Mouse (Mus musculus) heart, embryonic 15.5 days (tissue): Measurements from ENCODE around the gene 1700029I15Rik. TPM values are rescaled to one million over a fixed set of nuclear protein-coding genes. Genes with fewer than 3 reads are reported as not detected.

ENCODE experiments used
- ATAC-seq: fragments of 200-750 bp; cut with Nextera tagmentation; replicated peaks from 2 replicates; pipeline ENCODE4 v1.8.0; 2017; ENCODE audit warnings: low read depth, moderate TSS enrichment; ENCODE audit not compliant: insufficient number of reproducible peaks, insufficient read depth, low FRiP score
- H3K27ac ChIP-seq: fragments of 300-500 bp; sonication (generic); 2 replicates; pipeline ENCODE4 v1.5.1; 2015; ENCODE audit warnings: mild to moderate bottlenecking, inconsistent platforms
- H3K27me3 ChIP-seq: fragments of 300-500 bp; sonication (generic); 2 replicates; pipeline ENCODE4 v1.6.1; 2015; ENCODE audit warnings: inconsistent platforms
- H3K36me3 ChIP-seq: fragments of 300-500 bp; sonication (generic); 2 replicates; pipeline ENCODE4 v1.6.1; 2015; ENCODE audit warnings: mild to moderate bottlenecking, inconsistent platforms
- H3K4me1 ChIP-seq: fragments of 300-500 bp; sonication (generic); replicated peaks from 2 replicates; pipeline ENCODE4 v1.6.1; 2015; ENCODE audit warnings: inconsistent platforms
- H3K4me2 ChIP-seq: fragments of 300-500 bp; sonication (generic); 2 replicates; pipeline ENCODE4 v1.6.1; 2015; ENCODE audit warnings: inconsistent platforms, mild to moderate bottlenecking, moderate library complexity
- H3K4me3 ChIP-seq: fragments of 300-500 bp; sonication (generic); 2 replicates; pipeline ENCODE4 v1.5.1; 2015; ENCODE audit warnings: mild to moderate bottlenecking, inconsistent platforms
- H3K9ac ChIP-seq: fragments of 300-500 bp; sonication (generic); 2 replicates; pipeline ENCODE4 v1.6.1; 2015; ENCODE audit warnings: mild to moderate bottlenecking, inconsistent platforms
- H3K9me3 ChIP-seq: fragments of 300-500 bp; sonication (generic); replicated peaks from 2 replicates; pipeline ENCODE4 v1.6.1; 2016; ENCODE audit warnings: inconsistent platforms
- WGBS: fragments of 180-500 bp; shearing (Covaris S2); methylation state at CpG from one replicate; pipeline ENCODE4 v1.1.7; 2015; ENCODE audit warnings: mixed read lengths; 5-methylcytosine and 5-hydroxymethylcytosine counted together
- polyA plus RNA-seq: library from polyadenylated mRNA; unstranded; fragments of >200 nt; fragmentation: Nextera tagmentation; extraction: Ambion mirVana; gene quantifications from 2 replicates; pipeline ENCODE4 v1.2.1, GENCODE M21; 2015

The 1700029I15Rik gene
- polyA plus RNA-seq, 1 experiment from 2014 or later: 1.2 TPM

- no peaks in the 10 kb centered on the region for H3K9me3 ChIP-seq
- peaks cover 28% of the 10 kb centered on the region for H3K27me3 ChIP-seq
- WGBS: 85% methylated on average over 30 of the region's 30 CpGs
- no peak overlapping the region for H3K27ac ChIP-seq
- no peak overlapping the region for H3K4me2 ChIP-seq
- H3K9ac ChIP-seq: no peak overlapping the region
- peaks cover 31% of the 10 kb centered on the region for H3K4me1 ChIP-seq
- no peak for ATAC-seq
- no peaks in the 10 kb centered on the region for H3K36me3 ChIP-seq
- H3K4me3 ChIP-seq: no peak overlapping the region
Measured at GRCm38 (mm10) chr2:92386821-92387570, 4.7 kb downstream of the 1700029I15Rik start.

DNA sequence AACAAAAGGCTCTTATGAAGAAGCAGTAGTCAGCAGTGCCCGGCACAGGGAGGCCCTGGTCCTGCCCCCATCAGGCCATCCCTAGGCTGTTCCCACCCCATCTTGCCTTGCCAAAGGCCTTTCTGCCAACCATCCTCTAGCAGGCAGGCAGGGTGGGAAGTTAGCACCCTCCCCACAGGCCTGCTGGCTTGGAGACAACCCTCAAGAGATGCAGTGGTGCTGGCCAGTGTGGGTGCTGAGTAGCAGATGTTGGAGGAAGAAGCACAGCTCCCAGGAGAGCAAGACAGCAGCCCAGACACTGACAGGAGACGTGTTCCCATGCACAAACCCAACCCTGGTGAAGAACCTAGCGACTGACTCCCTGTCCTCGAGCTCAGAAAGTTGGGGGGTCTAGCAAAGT is 5.3 kb downstream of the 1700029I15Rik start:
- no peaks in the 10 kb centered on the region for H3K9me3 ChIP-seq
- H3K4me3 ChIP-seq: no peak overlapping the region
- ATAC-seq: no peak
- H3K9ac ChIP-seq: no peak overlapping the region
- H3K27ac ChIP-seq: no peak overlapping the region
- no peak overlapping the region for H3K4me2 ChIP-seq
- H3K27me3 ChIP-seq: peaks cover 34% of the 10 kb centered on the region
- 82% methylated on average over 4 of the region's 4 CpGs for WGBS
- no peaks in the 10 kb centered on the region for H3K36me3 ChIP-seq
- H3K4me1 ChIP-seq: peaks cover 37% of the 10 kb centered on the region

GRCm38 (mm10) chr2:92388081-92388517 is 5.8 kb downstream of the 1700029I15Rik start:
- WGBS: 49% methylated on average over 3 of the region's 3 CpGs
- no peak for ATAC-seq
- peak overlapping the region; percentile 92 for H3K4me2 ChIP-seq
- peak overlapping the region; percentile 59; the same call in 1 of the 2 replicates for H3K4me3 ChIP-seq
- no peaks in the 10 kb centered on the region for H3K9me3 ChIP-seq
- H3K9ac ChIP-seq: no peak overlapping the region
- H3K27me3 ChIP-seq: peaks cover 39% of the 10 kb centered on the region
- peaks cover 38% of the 10 kb centered on the region for H3K4me1 ChIP-seq
- H3K27ac ChIP-seq: no peak overlapping the region
- H3K36me3 ChIP-seq: no peaks in the 10 kb centered on the region

DNA sequence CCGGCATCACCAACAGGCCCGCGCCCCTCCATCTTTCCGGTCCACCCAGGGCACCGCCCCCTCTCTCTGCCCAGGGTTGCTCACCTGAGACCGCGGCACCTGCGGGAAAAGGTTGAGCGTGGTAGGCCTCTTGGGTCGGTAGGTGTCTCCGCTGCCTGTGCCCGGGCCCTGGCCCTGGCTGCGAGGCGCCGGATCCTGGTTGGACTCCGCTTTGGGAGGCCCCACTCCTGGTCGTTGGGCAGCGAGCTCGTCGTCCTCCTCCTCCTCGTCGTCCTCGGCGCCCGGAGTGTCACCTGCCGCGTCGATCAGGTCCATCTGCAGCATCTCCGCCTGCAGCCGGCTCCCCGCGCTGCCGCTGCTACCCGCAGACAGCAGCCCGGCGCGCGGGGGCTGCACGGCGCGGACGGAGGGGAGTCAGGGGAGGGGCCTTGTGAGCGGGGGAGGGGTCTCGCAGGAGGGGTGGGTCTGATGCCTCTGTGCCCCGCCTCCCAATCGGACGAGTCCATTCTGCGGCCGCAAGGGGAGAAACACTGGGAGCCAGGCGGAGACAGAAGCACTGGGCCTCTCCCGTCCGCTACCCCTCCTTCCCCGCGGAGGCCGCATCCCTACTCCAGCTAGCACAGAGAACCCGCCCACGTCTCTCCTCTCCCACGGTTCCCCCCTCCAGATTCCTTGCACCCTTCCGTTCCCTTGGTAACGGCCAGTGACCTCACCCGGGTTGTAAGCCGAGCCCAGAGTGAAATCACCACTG is 6.7 kb downstream of the 1700029I15Rik start:
- ATAC-seq: peak; percentile 77
- peaks cover 38% of the 10 kb centered on the region for H3K4me1 ChIP-seq
- peak overlapping the region; percentile 59 for H3K4me3 ChIP-seq
- peak overlapping the region; percentile 92 for H3K4me2 ChIP-seq
- 2% methylated on average over 57 of the region's 62 CpGs for WGBS
- H3K27me3 ChIP-seq: peaks cover 48% of the 10 kb centered on the region
- no peaks in the 10 kb centered on the region for H3K36me3 ChIP-seq
- H3K9me3 ChIP-seq: no peaks in the 10 kb centered on the region
- H3K9ac ChIP-seq: peak overlapping the region; percentile 53
- 0 out of 2 replicates have a peak overlapping the region, but pooled peaks have one; percentile 26 for H3K27ac ChIP-seq

- no peak overlapping the region for H3K27ac ChIP-seq
- ATAC-seq: no peak
- H3K4me2 ChIP-seq: peak overlapping the region; percentile 92
- peaks cover 38% of the 10 kb centered on the region for H3K4me1 ChIP-seq
- H3K36me3 ChIP-seq: no peaks in the 10 kb centered on the region
- 10% methylated on average over 10 of the region's 10 CpGs for WGBS
- peaks cover 53% of the 10 kb centered on the region for H3K27me3 ChIP-seq
- H3K4me3 ChIP-seq: peak overlapping the region; percentile 59
- no peaks in the 10 kb centered on the region for H3K9me3 ChIP-seq
- peak overlapping the region; percentile 53; the same call in 1 of the 2 replicates for H3K9ac ChIP-seq
Measured at GRCm38 (mm10) chr2:92389645-92390044, 7.3 kb downstream of the 1700029I15Rik start.

DNA sequence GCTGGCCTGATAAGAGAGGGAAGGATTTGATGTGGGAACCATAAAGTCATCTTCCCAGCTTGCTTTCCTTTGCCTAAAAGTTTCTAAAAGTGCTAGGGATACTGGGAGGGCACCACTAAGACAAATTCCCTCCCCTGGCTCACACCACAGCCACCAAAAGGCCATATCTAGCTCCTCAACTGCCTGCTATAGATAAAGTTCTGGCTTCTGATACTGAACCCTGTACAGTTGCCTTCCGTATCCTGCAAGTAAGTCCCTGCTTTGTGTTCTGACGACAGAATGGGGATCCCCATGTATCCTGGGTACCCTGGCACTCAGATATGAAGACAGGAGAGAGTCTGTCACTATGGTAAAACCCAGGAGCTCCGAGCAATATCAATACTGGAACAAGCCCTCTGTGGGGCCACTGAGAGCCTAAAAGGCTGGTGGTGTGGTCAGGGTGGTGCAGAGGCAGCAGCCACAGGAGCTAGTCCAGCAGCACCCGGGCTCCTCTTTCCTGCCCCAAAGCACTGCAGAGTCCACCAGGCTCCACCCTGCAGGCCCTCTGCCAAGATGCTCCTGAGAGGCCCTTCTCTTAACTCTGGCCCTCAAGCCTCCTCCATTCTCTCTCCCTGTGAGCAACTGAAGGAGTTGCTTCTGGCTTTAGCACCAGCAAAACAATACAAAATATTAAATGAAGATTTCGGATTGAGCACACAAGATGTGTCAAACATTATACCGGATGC is 8.0 kb downstream of the 1700029I15Rik start:
- Histone ChIP-seq H3K9me3 (no peaks in the 10 kb centered on the region), H3K4me2 (no peak overlapping the region), H3K4me3 (no peak overlapping the region), H3K27me3 (peaks cover 59% of the 10 kb centered on the region), H3K4me1 (peaks cover 38% of the 10 kb centered on the region), H3K27ac (no peak overlapping the region), H3K36me3 (no peaks in the 10 kb centered on the region), H3K9ac (no peak overlapping the region)
- 65% methylated on average over 6 of the region's 6 CpGs for WGBS
- ATAC-seq: no peak

GRCm38 (mm10) chr2:92391116-92391515 is 8.8 kb downstream of the 1700029I15Rik start:
- Histone ChIP-seq H3K4me3 (no peak overlapping the region), H3K27ac (no peak overlapping the region), H3K36me3 (no peaks in the 10 kb centered on the region), H3K27me3 (peaks cover 64% of the 10 kb centered on the region), H3K9me3 (no peaks in the 10 kb centered on the region), H3K9ac (no peak overlapping the region), H3K4me2 (no peak overlapping the region), H3K4me1 (peaks cover 38% of the 10 kb centered on the region)
- no peak for ATAC-seq
- 81% methylated on average over 8 of the region's 8 CpGs for whole genome bisulfite sequencing

DNA sequence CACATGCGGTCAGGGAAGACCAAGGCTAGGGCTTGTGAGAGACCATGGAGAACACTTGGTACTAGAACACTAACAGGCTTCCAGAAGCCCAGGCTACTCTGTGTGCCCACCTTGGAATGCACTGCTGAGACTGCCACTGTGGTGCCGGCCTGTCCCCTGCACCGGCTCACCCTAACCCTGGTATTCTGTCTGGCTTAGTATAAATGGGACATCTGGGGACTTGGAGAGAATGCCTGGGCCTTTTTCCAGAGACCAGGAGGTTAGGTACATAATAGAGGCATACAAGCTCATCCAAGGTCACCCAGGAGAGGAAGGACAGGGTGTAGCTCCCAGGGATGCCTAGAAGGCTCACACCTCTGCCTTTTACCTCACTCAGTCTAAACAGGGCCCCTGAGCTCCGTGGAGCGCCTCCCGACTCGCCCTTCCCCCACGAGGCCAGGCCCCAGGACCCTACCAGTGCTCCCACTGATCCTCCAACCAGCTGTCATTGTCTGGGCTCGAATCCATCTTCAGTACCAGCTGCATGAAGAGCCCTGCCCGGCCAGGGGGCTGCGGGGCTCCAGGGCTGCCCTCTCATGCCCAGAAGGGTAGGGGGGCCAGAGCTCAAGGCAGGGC is 9.5 kb downstream of the 1700029I15Rik start:
- Histone ChIP-seq H3K27me3 (peaks cover 69% of the 10 kb centered on the region), H3K4me3 (peak overlapping the region; percentile 33), H3K27ac (no peak overlapping the region), H3K4me1 (peaks cover 38% of the 10 kb centered on the region), H3K4me2 (peak overlapping the region; percentile 51), H3K36me3 (no peaks in the 10 kb centered on the region), H3K9ac (peak overlapping the region; percentile 22), H3K9me3 (no peaks in the 10 kb centered on the region)
- 28% methylated on average over 11 of the region's 11 CpGs for whole genome bisulfite sequencing
- no peak for ATAC-seq

GRCm38 (mm10) chr2:92392318-92393264 is 10.3 kb downstream of the 1700029I15Rik start:
- peaks cover 38% of the 10 kb centered on the region for H3K4me1 ChIP-seq
- whole genome bisulfite sequencing: 7% methylated on average over 26 of the region's 26 CpGs
- H3K27me3 ChIP-seq: peaks cover 67% of the 10 kb centered on the region
- peak overlapping the region; percentile 22 for H3K9ac ChIP-seq
- H3K4me3 ChIP-seq: peak overlapping the region; percentile 33
- no peaks in the 10 kb centered on the region for H3K9me3 ChIP-seq
- ATAC-seq: no peak
- H3K4me2 ChIP-seq: peak overlapping the region; percentile 51
- H3K27ac ChIP-seq: no peak overlapping the region
- H3K36me3 ChIP-seq: no peaks in the 10 kb centered on the region

DNA sequence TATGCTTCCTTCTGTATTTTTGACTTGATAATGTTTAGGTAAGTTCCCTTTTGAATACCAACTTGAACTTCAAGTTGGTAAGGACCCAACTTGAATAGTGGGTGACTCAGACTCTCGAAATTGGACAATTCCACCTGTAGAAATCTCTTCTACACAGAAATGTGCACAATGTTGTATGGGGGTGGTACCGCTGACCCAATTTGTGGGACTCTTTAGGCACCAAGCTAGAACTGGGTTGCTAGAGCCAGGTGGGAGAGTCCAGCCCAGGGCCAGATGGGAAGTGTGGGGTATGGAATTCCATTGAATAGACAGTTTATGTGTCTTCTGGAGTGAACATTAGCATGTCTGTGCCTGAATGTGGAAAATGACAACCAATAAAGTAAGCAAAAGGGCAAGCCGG is 13.2 kb downstream of the 1700029I15Rik start:
- Histone ChIP-seq H3K4me2 (no peak overlapping the region), H3K36me3 (no peaks in the 10 kb centered on the region), H3K27ac (no peak overlapping the region), H3K9ac (no peak overlapping the region), H3K9me3 (no peaks in the 10 kb centered on the region), H3K4me1 (peaks cover 14% of the 10 kb centered on the region), H3K4me3 (no peak overlapping the region), H3K27me3 (peaks cover 62% of the 10 kb centered on the region)
- 69% methylated on average over 3 of the region's 3 CpGs for WGBS
- ATAC-seq: no peak
